Mouse (Mus musculus): Measurements from ENCODE around the gene Oosp1.

GRCm38 (mm10) chr19:11661562-11661961 lies 29.4 kb downstream of the Oosp1 start:
- TF ChIP-seq CTCF (IDR thresholded peaks at IDR 0.05; ENCODE audit: low read depth, low read length) (no peak), POLR2A (IDR thresholded peaks at IDR 0.05; ENCODE audit: extremely low read depth, insufficient read depth, low read length) (no peak)

All from liver, adult 2 months (tissue).